Mouse (Mus musculus) right cerebral cortex, postnatal 4 days (tissue): Measurements from ENCODE around the gene Ppp1r9a.

Source experiments
- DNase-seq: peaks from one replicate; pipeline ENCODE4 v3.0.0-alpha.2; 2022

Gene Ppp1r9a

GRCm38 (mm10) chr6:4962197-4962596 is 59.5 kb downstream of the Ppp1r9a start:
- DNase-seq = no peak

- no peak for DNase-seq
Observed at GRCm38 (mm10) chr6:4963049-4963448, 60.3 kb downstream of the Ppp1r9a start.

- no peak for DNase-seq
Observed at GRCm38 (mm10) chr6:4967236-4967635, 64.5 kb downstream of the Ppp1r9a start.

GRCm38 (mm10) chr6:4971229-4971628 is 68.5 kb downstream of the Ppp1r9a start:
- DNase-seq = no peak

GRCm38 (mm10) chr6:4972808-4973207 is 70.1 kb downstream of the Ppp1r9a start:
- no peak for DNase-seq

- no peak for DNase-seq
Observed at GRCm38 (mm10) chr6:4973337-4973736, 70.6 kb downstream of the Ppp1r9a start.

- DNase-seq = no peak
Observed at GRCm38 (mm10) chr6:4977515-4977914, 74.8 kb downstream of the Ppp1r9a start.

GRCm38 (mm10) chr6:4978249-4978648 is 75.5 kb downstream of the Ppp1r9a start:
- no peak for DNase-seq

- no peak for DNase-seq
Observed at GRCm38 (mm10) chr6:4978897-4979296, 76.2 kb downstream of the Ppp1r9a start.

GRCm38 (mm10) chr6:4980113-4980512 is 77.4 kb downstream of the Ppp1r9a start:
- DNase-seq = no peak

GRCm38 (mm10) chr6:4982686-4983162 is 80.0 kb downstream of the Ppp1r9a start:
- DNase-seq = peak; percentile 7

- DNase-seq = no peak
Observed at GRCm38 (mm10) chr6:4985668-4986067, 83.0 kb downstream of the Ppp1r9a start.

- DNase-seq = no peak
Observed at GRCm38 (mm10) chr6:4987084-4987483, 84.4 kb downstream of the Ppp1r9a start.

- no peak for DNase-seq
Observed at GRCm38 (mm10) chr6:4988688-4989087, 86.0 kb downstream of the Ppp1r9a start.

- no peak for DNase-seq
Observed at GRCm38 (mm10) chr6:4992308-4992707, 89.6 kb downstream of the Ppp1r9a start.

GRCm38 (mm10) chr6:4993600-4994160 is 91.0 kb downstream of the Ppp1r9a start:
- DNase-seq = no peak

GRCm38 (mm10) chr6:4994161-4994919 is 91.6 kb downstream of the Ppp1r9a start:
- DNase-seq = no peak

GRCm38 (mm10) chr6:4997599-4997998 is 94.9 kb downstream of the Ppp1r9a start:
- DNase-seq = no peak

- no peak for DNase-seq
Observed at GRCm38 (mm10) chr6:4998929-4999328, 96.2 kb downstream of the Ppp1r9a start.

GRCm38 (mm10) chr6:5000788-5001187 is 98.1 kb downstream of the Ppp1r9a start:
- DNase-seq = no peak

- DNase-seq = no peak
Observed at GRCm38 (mm10) chr6:5005491-5006275, 103.0 kb downstream of the Ppp1r9a start.

- no peak for DNase-seq
Observed at GRCm38 (mm10) chr6:5006283-5006946, 103.7 kb downstream of the Ppp1r9a start.

- no peak for DNase-seq
Observed at GRCm38 (mm10) chr6:5008166-5008565, 105.4 kb downstream of the Ppp1r9a start.
